Mouse (Mus musculus): ENCODE measurements around the gene Gng7. TPM values are rescaled to one million over a fixed set of nuclear protein-coding genes. Genes with fewer than 3 reads are reported as not detected.

Gng7 gene
- polyA plus RNA-seq, 1 experiment from 2014 or later: 7.2 TPM

- no peak for TF ChIP-seq CTCF (IDR thresholded peaks at IDR 0.05)
- H3K27me3 ChIP-seq: no peaks in the 10 kb centered on the region
- in situ Hi-C loops (cut with MboI; ENCODE audit: low pct_unique_long_range_greater_than_20kb): no loop called here
- DNase-seq (ENCODE audit: low read depth, low spot score) (no peak), ATAC-seq (peak; percentile 44)
- POLR2A ChIA-PET: interaction anchor here (1.9 kb wide), 1 partner anchor 42 kb away, joined by 6 read pairs; the partner anchor contains the start of gene Gadd45b
- CTCF ChIA-PET: interaction anchor here (0.7 to 1.1 kb wide), 3 partner anchors 9 to 17 kb away, joined by 4 to 5 read pairs (median 5); no protein-coding TSS in a partner anchor
Measured at GRCm38 (mm10) chr10:80972071-80972987, 42.4 kb downstream of the Gng7 start.

- ATAC-seq (no peak), DNase-seq (ENCODE audit: low read depth, low spot score) (no peak)
- no peak for TF ChIP-seq CTCF (IDR thresholded peaks at IDR 0.05)
- no peaks in the 10 kb centered on the region for H3K27me3 ChIP-seq
- ChIA-PET CTCF (interaction anchor here (3.4 kb wide), 1 partner anchor 11 kb away, joined by 14 read pairs; no protein-coding TSS in a partner anchor), POLR2A (interaction anchor here (1.9 kb wide), 1 partner anchor 42 kb away, joined by 6 read pairs; the partner anchor contains the start of gene Gadd45b)
- in situ Hi-C loops (cut with MboI; ENCODE audit: low pct_unique_long_range_greater_than_20kb): no loop called here
Measured at GRCm38 (mm10) chr10:80971533-80971932, 43.2 kb downstream of the Gng7 start.

GRCm38 (mm10) chr10:80970159-80970558 lies 44.6 kb downstream of the Gng7 start:
- ChIA-PET POLR2A (no interaction called here), CTCF (interaction anchor here (3.4 kb wide), 1 partner anchor 10 kb away, joined by 14 read pairs; no protein-coding TSS in a partner anchor)
- in situ Hi-C loops (cut with MboI; ENCODE audit: low pct_unique_long_range_greater_than_20kb): no loop called here
- no peak for TF ChIP-seq CTCF (IDR thresholded peaks at IDR 0.05)
- ATAC-seq: no peak
- no peaks in the 10 kb centered on the region for H3K27me3 ChIP-seq
- no peak for DNase-seq (ENCODE audit: low read depth, low spot score)

GRCm38 (mm10) chr10:80969298-80969697 lies 45.4 kb downstream of the Gng7 start:
- DNase-seq (ENCODE audit: low read depth, low spot score) (no peak), ATAC-seq (no peak)
- in situ Hi-C loops (cut with MboI; ENCODE audit: low pct_unique_long_range_greater_than_20kb): no loop called here
- CTCF ChIA-PET: interaction anchor here (1.1 to 3.4 kb wide), 2 partner anchors 9 to 14 kb away, joined by 3 to 14 read pairs; no protein-coding TSS in a partner anchor
- no peak for TF ChIP-seq CTCF (IDR thresholded peaks at IDR 0.05)
- POLR2A ChIA-PET: no interaction called here
- H3K27me3 ChIP-seq: no peaks in the 10 kb centered on the region

- no peak for TF ChIP-seq CTCF (IDR thresholded peaks at IDR 0.05)
Measured at GRCm38 (mm10) chr10:80968106-80968505, 46.6 kb downstream of the Gng7 start.

DNA sequence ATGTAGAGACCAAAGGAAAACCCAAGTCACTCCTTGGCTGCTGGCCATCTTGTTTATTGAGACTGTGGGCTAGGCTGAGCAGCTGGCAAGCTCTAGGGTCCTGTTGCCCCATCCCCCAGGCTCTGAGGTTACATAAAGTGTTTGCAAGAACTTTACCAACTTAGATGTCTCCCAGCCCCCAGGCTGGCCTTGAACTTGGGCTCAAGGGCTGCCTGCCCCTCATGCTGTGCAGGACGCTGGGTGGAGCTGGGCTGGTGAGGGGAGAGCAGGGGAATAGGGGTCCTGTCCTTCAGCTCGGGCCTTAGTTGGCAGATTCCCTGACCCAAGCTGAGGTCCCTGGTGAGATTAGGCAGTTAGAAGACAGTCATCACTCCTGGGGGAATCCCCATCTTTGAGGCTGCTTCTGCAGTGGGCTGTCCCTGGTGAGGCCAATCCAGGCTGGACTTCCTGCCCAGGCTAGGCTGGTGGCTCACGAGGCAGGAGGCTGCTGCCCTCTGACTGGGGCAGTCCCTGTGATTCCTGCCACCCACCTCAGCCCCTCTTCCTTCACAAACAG lies 47.6 kb downstream of the Gng7 start:
- no peaks in the 10 kb centered on the region for H3K27me3 ChIP-seq
- no peak for DNase-seq (ENCODE audit: low read depth, low spot score)
- TF ChIP-seq CTCF (IDR thresholded peaks at IDR 0.05): no peak
- CTCF ChIA-PET: interaction anchor here (1.2 kb wide), 1 partner anchor 38 kb away, joined by 3 read pairs; no protein-coding TSS in a partner anchor
- in situ Hi-C loops (cut with MboI; ENCODE audit: low pct_unique_long_range_greater_than_20kb): no loop called here
- peak; percentile 49 for ATAC-seq
- POLR2A ChIA-PET: interaction anchor here (0.5 kb wide), 1 partner anchor 226 kb away, joined by 3 read pairs; no protein-coding TSS in a partner anchor

More at GRCm38 (mm10) chr10:80968106-80968505, 46.6 kb downstream of the Gng7 start:
- ChIA-PET CTCF (interaction anchor here (1.4 kb wide), 1 partner anchor 38 kb away, joined by 3 read pairs; the partner anchor contains the start of gene Gadd45b), POLR2A (no interaction called here)
- in situ Hi-C loops (cut with MboI; ENCODE audit: low pct_unique_long_range_greater_than_20kb): no loop called here
- ATAC-seq (no peak), DNase-seq (ENCODE audit: low read depth, low spot score) (no peak)
- H3K27me3 ChIP-seq: no peaks in the 10 kb centered on the region

GRCm38 (mm10) chr10:80966296-80966695 lies 48.4 kb downstream of the Gng7 start:
- DNase-seq (ENCODE audit: low read depth, low spot score): no peak
- in situ Hi-C loops (cut with MboI; ENCODE audit: low pct_unique_long_range_greater_than_20kb): no loop called here
- TF ChIP-seq CTCF (IDR thresholded peaks at IDR 0.05): no peak
- ATAC-seq: no peak
- ChIA-PET CTCF (interaction anchor here (1.2 kb wide), 1 partner anchor 37 kb away, joined by 3 read pairs; no protein-coding TSS in a partner anchor), POLR2A (interaction anchor here (0.5 kb wide), 1 partner anchor 227 kb away, joined by 3 read pairs; no protein-coding TSS in a partner anchor)
- H3K27me3 ChIP-seq: no peaks in the 10 kb centered on the region

- in situ Hi-C loops (cut with MboI; ENCODE audit: low pct_unique_long_range_greater_than_20kb): no loop called here
- POLR2A ChIA-PET: interaction anchor here (3.1 kb wide), 1 partner anchor 34 kb away, joined by 25 read pairs; the partner anchor contains the start of gene Gadd45b
- ATAC-seq: no peak
- H3K27me3 ChIP-seq: no peaks in the 10 kb centered on the region
- CTCF ChIA-PET: interaction anchor here (0.9 to 2.6 kb wide), 6 partner anchors 9 to 33 kb away, joined by 3 to 10 read pairs (median 3); partner anchors contain the start of gene Gadd45b
- no peak for TF ChIP-seq CTCF (IDR thresholded peaks at IDR 0.05)
- no peak for DNase-seq (ENCODE audit: low read depth, low spot score)
Measured at GRCm38 (mm10) chr10:80963031-80963975, 51.4 kb downstream of the Gng7 start.

GRCm38 (mm10) chr10:80962585-80962984 lies 52.2 kb downstream of the Gng7 start:
- H3K27me3 ChIP-seq: no peaks in the 10 kb centered on the region
- DNase-seq (ENCODE audit: low read depth, low spot score) (no peak), ATAC-seq (no peak)
- CTCF ChIA-PET: interaction anchor here (1.1 to 2.6 kb wide), 4 partner anchors 10 to 33 kb away, joined by 3 to 10 read pairs (median 6); partner anchors contain the start of gene Gadd45b
- TF ChIP-seq CTCF (IDR thresholded peaks at IDR 0.05): no peak
- in situ Hi-C loops (cut with MboI; ENCODE audit: low pct_unique_long_range_greater_than_20kb): no loop called here
- POLR2A ChIA-PET: interaction anchor here (3.1 kb wide), 1 partner anchor 33 kb away, joined by 25 read pairs; the partner anchor contains the start of gene Gadd45b
